Mouse (Mus musculus) urinary bladder, postnatal 4 days (tissue): ENCODE data around the gene 1700061G19Rik.
"Not testable (repeated sequence)": the region's sequence is repeated elsewhere in the genome, so short reads cannot be mapped to it uniquely, and the experiment has no call there.

Source experiments
- DNase-seq, 2 experiments: peaks; one replicate each; pipeline ENCODE4 v3.0.0; 2021 to 2022; ENCODE audit warnings: low spot score in 2 of 2

1700061G19Rik gene

GRCm38 (mm10) chr17:56871767-56872166 lies 3.5 kb upstream of the 1700061G19Rik start:
- no peak for DNase-seq

- DNase-seq = no peak
Measured at GRCm38 (mm10) chr17:56872512-56872911, 2.8 kb upstream of the 1700061G19Rik start.

- no peak for DNase-seq
Measured at GRCm38 (mm10) chr17:56874237-56874636, 1.0 kb upstream of the 1700061G19Rik start, which contains the start of gene Acsbg2. TSS of gene Acsbg2 (minus strand) at chr17:56874447.

GRCm38 (mm10) chr17:56876465-56876864 lies 1.2 kb downstream of the 1700061G19Rik start:
- DNase-seq = no peak

GRCm38 (mm10) chr17:56876981-56877380 lies 1.7 kb downstream of the 1700061G19Rik start:
- DNase-seq = no peak

- no peak for DNase-seq
Measured at GRCm38 (mm10) chr17:56877426-56877825, 2.1 kb downstream of the 1700061G19Rik start.

GRCm38 (mm10) chr17:56883612-56884011 lies 8.3 kb downstream of the 1700061G19Rik start:
- DNase-seq = peak in 1 of 2 experiments; percentile 40

- no peak for DNase-seq
Measured at GRCm38 (mm10) chr17:56884331-56884730, 9.1 kb downstream of the 1700061G19Rik start.

GRCm38 (mm10) chr17:56884809-56885208 lies 9.5 kb downstream of the 1700061G19Rik start:
- DNase-seq = no peak

GRCm38 (mm10) chr17:56888050-56888449 lies 12.8 kb downstream of the 1700061G19Rik start:
- DNase-seq = no peak

- DNase-seq = no peak
Measured at GRCm38 (mm10) chr17:56890018-56890417, 14.7 kb downstream of the 1700061G19Rik start.

- no peak for DNase-seq
Measured at GRCm38 (mm10) chr17:56895368-56895918, 20.2 kb downstream of the 1700061G19Rik start.

- no peak for DNase-seq
Measured at GRCm38 (mm10) chr17:56896513-56897129, 21.3 kb downstream of the 1700061G19Rik start.

- peak; percentile 65 to 81 for DNase-seq
Measured at GRCm38 (mm10) chr17:56897630-56898195, 22.4 kb downstream of the 1700061G19Rik start.

- DNase-seq = no peak
Measured at GRCm38 (mm10) chr17:56902698-56903097, 27.4 kb downstream of the 1700061G19Rik start.

GRCm38 (mm10) chr17:56906166-56906565 lies 30.9 kb downstream of the 1700061G19Rik start:
- no peak for DNase-seq

GRCm38 (mm10) chr17:56907096-56907495 lies 31.8 kb downstream of the 1700061G19Rik start:
- DNase-seq = peak; percentile 61 to 81

GRCm38 (mm10) chr17:56907887-56908286 lies 32.6 kb downstream of the 1700061G19Rik start:
- no peak for DNase-seq

GRCm38 (mm10) chr17:56909764-56910163 lies 34.5 kb downstream of the 1700061G19Rik start:
- DNase-seq = not testable (repeated sequence)

- no peak for DNase-seq
Measured at GRCm38 (mm10) chr17:56913023-56913422, 37.7 kb downstream of the 1700061G19Rik start.

GRCm38 (mm10) chr17:56913444-56913843 lies 38.2 kb downstream of the 1700061G19Rik start:
- DNase-seq = no peak

GRCm38 (mm10) chr17:56917166-56917565 lies 41.9 kb downstream of the 1700061G19Rik start:
- no peak for DNase-seq

- no peak for DNase-seq
Measured at GRCm38 (mm10) chr17:56919725-56920124, 44.4 kb downstream of the 1700061G19Rik start.
